Mouse (Mus musculus): ENCODE data around the gene Doc2b. TPM values are rescaled to one million over a fixed set of nuclear protein-coding genes. Genes with fewer than 3 reads are reported as not detected.
A peak's percentile ranks its signal among the peaks of the same experiment; 100 is the strongest.
"Not testable (repeated sequence)": the region's sequence is repeated elsewhere in the genome, so short reads cannot be mapped to it uniquely, and the experiment has no call there.

Doc2b gene
- polyA plus RNA-seq, 1 experiment from 2014 or later: 1.2 TPM

DNA sequence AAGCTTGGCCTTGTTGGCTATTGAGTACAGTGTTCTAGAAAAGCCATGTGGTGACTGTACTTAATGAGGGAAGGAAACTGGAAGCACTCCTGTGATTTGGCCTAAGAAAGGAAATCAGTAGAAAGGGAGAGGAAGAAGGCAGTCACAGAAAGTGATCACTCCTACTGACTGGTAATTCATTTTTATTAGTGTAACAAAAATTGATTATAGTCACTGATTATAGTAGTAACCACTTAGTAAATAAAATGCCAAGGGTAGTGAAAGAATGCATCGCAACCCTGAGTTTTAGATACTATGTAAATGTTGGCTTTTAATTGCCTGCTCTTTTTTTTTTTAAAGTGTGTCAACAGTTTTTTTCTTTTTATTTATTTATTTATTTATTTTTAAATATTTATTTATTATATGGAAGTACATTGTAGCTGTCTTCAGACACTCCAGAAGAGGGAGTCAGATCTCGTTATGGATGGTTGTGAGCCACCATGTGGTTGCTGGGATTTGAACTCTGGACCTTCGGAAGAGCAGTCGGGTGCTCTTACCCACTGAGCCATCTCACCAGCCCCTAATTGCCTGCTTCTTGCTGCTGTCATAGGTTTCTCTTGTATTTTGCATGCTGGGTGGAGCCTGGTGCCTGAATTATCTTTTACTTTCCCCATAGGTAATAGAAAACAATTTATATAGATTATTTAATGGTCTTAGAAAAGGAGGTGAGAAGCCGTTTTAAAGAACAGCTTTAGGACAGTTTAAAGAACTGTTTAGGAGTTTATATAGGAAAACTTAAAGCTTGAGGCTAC lies 60.2 kb downstream of the Doc2b start:
- H3K9ac ChIP-seq (ENCODE audit: low read length): no peak overlapping the region

DNA sequence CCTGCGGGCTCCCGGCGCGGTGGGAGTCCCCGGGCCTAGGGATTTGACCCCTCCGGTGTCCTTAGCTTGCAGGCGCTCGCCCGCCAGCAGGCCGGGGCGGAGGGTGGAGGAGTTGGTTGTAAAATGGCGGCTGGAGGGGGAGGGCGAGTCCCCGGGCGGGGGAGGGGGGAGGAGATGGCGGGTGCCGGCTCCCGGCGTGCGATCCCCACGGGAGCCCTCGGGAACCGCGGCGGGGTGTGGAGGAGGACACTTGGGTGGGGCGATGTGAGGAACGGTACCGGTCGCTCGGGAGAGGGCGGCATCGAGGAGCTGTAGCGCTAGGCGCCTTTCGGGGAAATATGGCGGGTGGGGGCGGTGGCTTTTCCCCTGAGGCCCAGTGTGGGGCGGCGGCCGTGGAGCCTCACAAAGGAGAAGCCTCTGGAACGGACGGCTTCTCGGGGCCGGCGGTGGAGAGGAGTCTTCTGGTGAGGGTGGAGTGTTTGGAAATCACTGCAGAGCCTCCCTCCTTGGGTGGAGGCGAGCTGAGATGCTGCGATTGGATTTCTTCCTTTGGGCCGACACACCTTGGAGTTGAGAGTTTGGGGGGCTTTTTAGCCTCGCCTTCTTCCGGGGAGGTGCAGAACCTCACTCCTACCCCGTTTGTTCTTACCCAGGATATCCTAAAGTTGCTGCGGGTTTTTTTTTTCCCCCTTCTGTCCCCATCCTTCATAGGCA lies 62.5 kb downstream of the Doc2b start:
- H3K4me2 ChIP-seq (ENCODE audit: low read depth, low read length): peak overlapping the region; percentile 83
- H3K9ac ChIP-seq (ENCODE audit: low read length): peak overlapping the region; percentile 96
- ATAC-seq (ENCODE audit: insufficient read depth, low FRiP score): peak; percentile 67
- H3K36me3 ChIP-seq (ENCODE audit: control insufficient read depth, insufficient read depth, low read length): no peaks in the 10 kb centered on the region
- peak overlapping the region; percentile 94 for H3K27ac ChIP-seq (ENCODE audit: low read length)
- no peaks in the 10 kb centered on the region for H3K27me3 ChIP-seq (ENCODE audit: control insufficient read depth, insufficient read depth, low read length)
- H3K4me3 ChIP-seq (replicated peaks; ENCODE audit: low read length): peak overlapping the region; percentile 80
- peaks cover 32% of the 10 kb centered on the region for H3K4me1 ChIP-seq (ENCODE audit: control insufficient read depth, insufficient read depth, low read length)
- H3K9me3 ChIP-seq (replicated peaks; ENCODE audit: control insufficient read depth, low read length): no peaks in the 10 kb centered on the region
- under 1% methylated on average over 51 of the region's 52 CpGs for WGBS

More for the DNA sequence above, 60.2 kb downstream of the Doc2b start:
- Histone ChIP-seq H3K36me3 (ENCODE audit: control insufficient read depth, insufficient read depth, low read length) (no peaks in the 10 kb centered on the region), H3K9me3 (replicated peaks; ENCODE audit: control insufficient read depth, low read length) (no peaks in the 10 kb centered on the region), H3K27me3 (ENCODE audit: control insufficient read depth, insufficient read depth, low read length) (no peaks in the 10 kb centered on the region), H3K4me1 (ENCODE audit: control insufficient read depth, insufficient read depth, low read length) (peaks cover 40% of the 10 kb centered on the region), H3K27ac (ENCODE audit: low read length) (no peak overlapping the region), H3K4me3 (replicated peaks; ENCODE audit: low read length) (peak overlapping the region; percentile 80; the same call in 1 of the 2 replicates), H3K4me2 (ENCODE audit: low read depth, low read length) (peak overlapping the region; percentile 83)
- no peak for ATAC-seq (ENCODE audit: insufficient read depth, low FRiP score)
- WGBS: 69% methylated on average over 5 of the region's 5 CpGs

DNA sequence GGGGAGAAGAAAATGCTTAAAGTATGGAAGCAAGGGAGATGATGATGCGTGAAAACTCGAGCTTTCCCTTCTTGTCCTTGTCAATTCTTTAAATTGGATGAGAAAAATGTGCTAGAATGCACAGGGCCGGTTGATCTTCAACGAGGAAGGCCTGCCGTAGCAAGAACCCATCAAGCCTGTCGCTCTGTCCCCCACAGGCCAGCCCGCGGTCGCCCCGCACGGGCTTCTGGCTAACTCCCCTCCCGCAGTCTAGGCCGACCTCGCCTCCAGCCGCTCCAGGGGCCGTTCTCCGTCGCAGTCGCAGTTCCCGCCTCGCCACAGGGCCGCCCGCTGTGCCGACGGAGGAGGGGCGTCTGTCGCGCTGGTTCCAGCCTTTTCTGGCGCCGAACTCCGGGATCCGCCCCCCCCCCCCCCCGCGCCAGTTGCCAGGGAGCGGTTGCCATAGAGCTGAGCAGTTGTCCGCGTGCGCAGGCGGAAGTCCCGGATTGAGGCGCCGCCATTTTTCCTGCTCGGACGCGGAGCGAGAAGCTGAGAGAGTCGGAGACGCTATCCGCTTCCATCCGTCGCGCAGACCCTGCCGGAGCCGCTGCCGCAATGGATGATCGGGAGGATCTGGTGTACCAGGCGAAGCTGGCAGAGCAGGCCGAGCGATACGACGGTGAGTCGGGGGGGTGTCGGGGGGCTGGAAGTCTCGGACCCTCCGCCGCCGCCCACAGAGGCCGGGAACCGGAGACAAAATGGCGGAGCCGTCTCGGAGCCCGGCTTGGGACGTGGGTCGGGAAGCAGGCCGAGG lies 63.2 kb downstream of the Doc2b start, which contains the start of gene Ywhae:
Gene Ywhae (plus strand): TSS at position 436 of the 793 bp plus-strand sequence.
- Histone ChIP-seq H3K27me3 (ENCODE audit: control insufficient read depth, insufficient read depth, low read length) (no peaks in the 10 kb centered on the region), H3K4me2 (ENCODE audit: low read depth, low read length) (peak within 1 kb of the TSS; percentile 85), H3K4me3 (replicated peaks; ENCODE audit: low read length) (peak within 1 kb of the TSS; percentile 80), H3K27ac (ENCODE audit: low read length) (peak within 1 kb of the TSS; percentile 94), H3K9me3 (replicated peaks; ENCODE audit: control insufficient read depth, low read length) (no peaks in the 10 kb centered on the region), H3K36me3 (ENCODE audit: control insufficient read depth, insufficient read depth, low read length) (no peaks in the 10 kb centered on the region), H3K4me1 (ENCODE audit: control insufficient read depth, insufficient read depth, low read length) (peaks cover 26% of the 10 kb centered on the region), H3K9ac (ENCODE audit: low read length) (peak within 1 kb of the TSS; percentile 96)
- WGBS: under 1% methylated on average over 75 of the region's 76 CpGs
- ATAC-seq (ENCODE audit: insufficient read depth, low FRiP score): peak; percentile 97

DNA sequence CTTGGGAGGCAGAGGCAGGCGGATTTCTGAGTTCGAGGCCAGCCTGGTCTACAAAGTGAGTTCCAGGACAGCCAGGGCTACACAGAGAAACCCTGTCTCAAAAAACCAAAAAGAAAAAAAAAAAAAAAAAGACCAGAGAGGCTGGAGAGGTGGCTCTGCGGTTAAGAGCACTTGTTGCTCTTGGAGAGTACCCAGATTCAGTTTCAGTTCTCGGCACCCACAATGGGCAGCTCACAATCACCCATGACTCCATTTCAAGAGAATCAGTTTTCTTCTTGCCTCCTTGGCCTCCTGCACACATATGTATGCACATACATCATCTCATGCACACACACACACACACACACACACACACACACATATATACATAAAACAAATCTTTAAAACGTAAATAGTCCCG lies 68.2 kb downstream of the Doc2b start:
- H3K9ac ChIP-seq (ENCODE audit: low read length); H3K9me3 ChIP-seq (replicated peaks; ENCODE audit: control insufficient read depth, low read length): not testable (repeated sequence)

DNA sequence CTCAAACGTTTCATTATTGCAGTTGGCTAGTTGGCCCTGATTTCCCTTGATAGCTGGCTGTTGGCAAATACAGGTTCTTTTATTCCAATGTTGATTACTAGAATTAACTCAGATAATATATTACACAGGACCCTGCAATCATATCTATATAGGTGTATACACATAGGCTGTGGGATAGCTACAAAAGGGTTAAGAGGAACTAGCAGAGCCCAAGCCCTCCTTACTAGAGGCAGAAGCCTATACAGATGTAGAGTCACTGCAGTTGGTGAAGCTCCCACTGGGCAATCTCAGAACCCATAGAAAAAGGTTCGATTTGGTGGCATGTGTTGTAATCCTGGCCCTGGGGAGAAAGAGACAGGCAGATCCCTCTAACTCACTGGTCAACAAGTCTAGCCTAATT lies 68.7 kb downstream of the Doc2b start:
- 60% methylated on average over 2 of the region's 2 CpGs for WGBS
- H3K27ac ChIP-seq (ENCODE audit: low read length): no peak overlapping the region
- no peak for ATAC-seq (ENCODE audit: insufficient read depth, low FRiP score)
- no peak overlapping the region for H3K4me3 ChIP-seq (replicated peaks; ENCODE audit: low read length)
- H3K9ac ChIP-seq (ENCODE audit: low read length): no peak overlapping the region
- H3K36me3 ChIP-seq (ENCODE audit: control insufficient read depth, insufficient read depth, low read length): no peaks in the 10 kb centered on the region
- H3K9me3 ChIP-seq (replicated peaks; ENCODE audit: control insufficient read depth, low read length): no peaks in the 10 kb centered on the region
- no peak overlapping the region for H3K4me2 ChIP-seq (ENCODE audit: low read depth, low read length)
- peaks cover 5% of the 10 kb centered on the region; the same call in 1 of the 2 replicates for H3K4me1 ChIP-seq (ENCODE audit: control insufficient read depth, insufficient read depth, low read length)
- no peaks in the 10 kb centered on the region for H3K27me3 ChIP-seq (ENCODE audit: control insufficient read depth, insufficient read depth, low read length)

More for the DNA sequence above, 68.2 kb downstream of the Doc2b start:
- H3K4me1 ChIP-seq (ENCODE audit: control insufficient read depth, insufficient read depth, low read length); ATAC-seq (ENCODE audit: insufficient read depth, low FRiP score); H3K4me3 ChIP-seq (replicated peaks; ENCODE audit: low read length); H3K4me2 ChIP-seq (ENCODE audit: low read depth, low read length); H3K27ac ChIP-seq (ENCODE audit: low read length); H3K36me3 ChIP-seq (ENCODE audit: control insufficient read depth, insufficient read depth, low read length); H3K27me3 ChIP-seq (ENCODE audit: control insufficient read depth, insufficient read depth, low read length): not testable (repeated sequence)
- 87% methylated on average over 6 of the region's 6 CpGs for WGBS

DNA sequence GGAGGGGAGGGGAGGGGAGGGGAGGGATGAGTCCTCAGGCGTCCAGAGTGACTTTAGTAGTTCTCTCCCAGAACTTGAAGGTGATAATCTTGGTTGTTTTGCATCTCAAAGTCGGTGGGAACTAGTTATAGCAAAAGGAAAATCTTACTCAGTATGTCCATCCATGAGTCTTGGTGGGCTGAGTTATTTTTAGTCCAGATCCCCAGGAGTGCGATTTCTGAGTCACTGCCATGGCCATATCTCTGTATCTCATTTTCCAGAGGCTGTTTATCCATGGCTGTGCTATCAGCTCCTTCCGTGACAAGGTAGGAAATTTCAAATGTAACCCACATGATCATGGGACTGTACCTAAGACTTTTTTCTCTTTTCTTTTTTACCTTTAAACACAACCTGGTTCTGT lies 73.5 kb downstream of the Doc2b start:
- 50% methylated on average over 4 of the region's 4 CpGs for WGBS
- no peak overlapping the region for H3K27ac ChIP-seq (ENCODE audit: low read length)
- no peak for ATAC-seq (ENCODE audit: insufficient read depth, low FRiP score)
- H3K36me3 ChIP-seq (ENCODE audit: control insufficient read depth, insufficient read depth, low read length): no peaks in the 10 kb centered on the region
- no peak overlapping the region for H3K9ac ChIP-seq (ENCODE audit: low read length)
- no peak overlapping the region for H3K4me2 ChIP-seq (ENCODE audit: low read depth, low read length)
- H3K4me1 ChIP-seq (ENCODE audit: control insufficient read depth, insufficient read depth, low read length): no peaks in the 10 kb centered on the region
- H3K4me3 ChIP-seq (replicated peaks; ENCODE audit: low read length): no peak overlapping the region
- H3K9me3 ChIP-seq (replicated peaks; ENCODE audit: control insufficient read depth, low read length): no peaks in the 10 kb centered on the region
- H3K27me3 ChIP-seq (ENCODE audit: control insufficient read depth, insufficient read depth, low read length): no peaks in the 10 kb centered on the region

Other genes with a start within 250 kb of the Doc2b start
- gene Pitpna, start 208.0 kb downstream of the Doc2b start, polyA plus RNA-seq (2015; fragmentation: Nextera tagmentation; extraction: Ambion mirVana): 59.1 and 63.1 TPM in 2 replicates
- gene Inpp5k, start 165.1 kb downstream of the Doc2b start, polyA plus RNA-seq (2015; fragmentation: Nextera tagmentation; extraction: Ambion mirVana): 20.6 and 24.2 TPM in 2 replicates
- 70.5 and 74.3 TPM in 2 replicates for gene Myo1c, start 145.5 kb downstream of the Doc2b start, polyA plus RNA-seq (2015; fragmentation: Nextera tagmentation; extraction: Ambion mirVana)
- gene Crk, start 116.8 kb downstream of the Doc2b start, polyA plus RNA-seq (2015; fragmentation: Nextera tagmentation; extraction: Ambion mirVana): 106 and 107 TPM in 2 replicates
- 684 and 689 TPM in 2 replicates for gene Ywhae, start 63.2 kb downstream of the Doc2b start, polyA plus RNA-seq (2015; fragmentation: Nextera tagmentation; extraction: Ambion mirVana)
- gene Rph3al, start 142.4 kb upstream of the Doc2b start, polyA plus RNA-seq (2015; fragmentation: Nextera tagmentation; extraction: Ambion mirVana): 10.5 and 10.9 TPM in 2 replicates
- 2.9 and 3.7 TPM in 2 replicates for gene 1700016K19Rik, start 203.9 kb upstream of the Doc2b start, polyA plus RNA-seq (2015; fragmentation: Nextera tagmentation; extraction: Ambion mirVana)
- 47.8 and 55.3 TPM in 2 replicates for gene Rflnb, start 231.7 kb upstream of the Doc2b start, polyA plus RNA-seq (2015; fragmentation: Nextera tagmentation; extraction: Ambion mirVana)